Mouse (Mus musculus) heart, embryonic 13.5 days (tissue): ENCODE measurements around the gene Adh1. TPM values are rescaled to one million over a fixed set of nuclear protein-coding genes. Genes with fewer than 3 reads are reported as not detected.

Experiments
- ATAC-seq: fragments of 200-750 bp; cut with Nextera tagmentation; 2 replicates; pipeline ENCODE4 v1.8.0; 2017; ENCODE audit warnings: moderate TSS enrichment; ENCODE audit not compliant: insufficient number of reproducible peaks, low FRiP score, low TSS enrichment; ENCODE audit errors: extremely low read depth
- H3K27ac ChIP-seq: fragments of 300-500 bp; sonication (generic); replicated peaks from 2 replicates; pipeline ENCODE4 v1.5.1; 2015; ENCODE audit warnings: moderate library complexity, mild to moderate bottlenecking, inconsistent platforms
- H3K27me3 ChIP-seq: fragments of 300-500 bp; sonication (generic); replicated peaks from 2 replicates; pipeline ENCODE4 v1.6.1; 2015; ENCODE audit warnings: mild to moderate bottlenecking, inconsistent platforms
- H3K36me3 ChIP-seq: fragments of 300-500 bp; sonication (generic); 2 replicates; pipeline ENCODE4 v1.6.1; 2015; ENCODE audit warnings: mild to moderate bottlenecking, inconsistent platforms
- H3K4me1 ChIP-seq: fragments of 300-500 bp; sonication (generic); 2 replicates; pipeline ENCODE4 v1.6.1; 2015; ENCODE audit warnings: inconsistent platforms
- H3K4me2 ChIP-seq: fragments of 300-500 bp; sonication (generic); 2 replicates; pipeline ENCODE4 v1.6.1; 2015; ENCODE audit warnings: inconsistent platforms, mild to moderate bottlenecking, moderate library complexity
- H3K4me3 ChIP-seq: fragments of 300-500 bp; sonication (generic); 2 replicates; pipeline ENCODE4 v1.5.1; 2015; ENCODE audit warnings: moderate library complexity, mild to moderate bottlenecking, inconsistent platforms
- H3K9ac ChIP-seq: fragments of 300-500 bp; sonication (generic); 2 replicates; pipeline ENCODE4 v1.6.1; 2015; ENCODE audit warnings: inconsistent platforms, mild to moderate bottlenecking, moderate library complexity
- H3K9me3 ChIP-seq: fragments of 300-500 bp; sonication (generic); 2 replicates; pipeline ENCODE4 v1.6.1; 2016; ENCODE audit warnings: inconsistent platforms
- WGBS: fragments of 180-500 bp; shearing (Covaris S2); methylation state at CpG from one replicate; pipeline ENCODE4 v1.1.7; 2015; ENCODE audit warnings: mixed read lengths; 5-methylcytosine and 5-hydroxymethylcytosine counted together
- polyA plus RNA-seq: library from polyadenylated mRNA; unstranded; fragments of >200 nt; fragmentation: Nextera tagmentation; extraction: Ambion mirVana; gene quantifications from 2 replicates; pipeline ENCODE4 v1.2.1, GENCODE M21; 2015

Gene Adh1
- polyA plus RNA-seq, 1 experiment from 2014 or later = 13.5 TPM

DNA sequence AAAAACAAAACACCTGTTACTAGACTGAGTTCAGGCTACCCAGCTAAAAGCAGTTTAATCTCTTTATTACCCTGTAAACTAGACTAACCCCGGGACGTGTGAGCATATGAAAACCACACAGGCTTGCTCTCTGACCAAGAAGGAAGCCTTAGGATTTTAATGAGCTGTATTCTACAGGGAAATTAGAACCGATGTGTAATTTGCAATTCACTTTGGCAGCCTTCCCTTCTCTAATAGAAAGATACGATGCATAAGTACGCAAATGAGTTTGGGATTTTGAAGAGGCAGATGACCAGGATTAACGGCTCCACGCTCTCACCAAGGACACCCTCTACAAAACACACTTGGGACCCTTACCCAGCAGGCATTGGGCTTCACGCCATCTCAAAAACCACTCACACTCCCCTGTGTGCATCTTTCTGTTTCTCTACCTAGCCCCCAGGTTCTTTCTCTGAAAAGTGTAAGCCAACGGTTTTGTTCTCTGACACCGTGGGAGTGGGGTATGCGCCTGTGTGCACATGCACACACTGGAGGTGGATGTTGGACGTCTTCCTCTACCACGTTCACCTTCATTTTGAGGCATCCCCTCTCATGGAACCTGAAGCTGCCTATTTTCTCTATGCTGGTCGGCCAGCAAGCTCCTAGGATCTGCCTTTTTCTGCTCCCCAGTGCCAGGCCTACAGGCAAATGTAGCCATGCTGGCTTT, 18.6 kb upstream of the Adh1 start:
- no peaks in the 10 kb centered on the region for H3K4me1 ChIP-seq
- ATAC-seq = no peak
- H3K4me2 ChIP-seq = no peak overlapping the region
- H3K27ac ChIP-seq = no peak overlapping the region
- H3K4me3 ChIP-seq = no peak overlapping the region
- WGBS = 80% methylated on average over 14 of the region's 14 CpGs
- no peaks in the 10 kb centered on the region for H3K27me3 ChIP-seq
- no peaks in the 10 kb centered on the region for H3K36me3 ChIP-seq
- H3K9me3 ChIP-seq = no peaks in the 10 kb centered on the region
- no peak overlapping the region for H3K9ac ChIP-seq

DNA sequence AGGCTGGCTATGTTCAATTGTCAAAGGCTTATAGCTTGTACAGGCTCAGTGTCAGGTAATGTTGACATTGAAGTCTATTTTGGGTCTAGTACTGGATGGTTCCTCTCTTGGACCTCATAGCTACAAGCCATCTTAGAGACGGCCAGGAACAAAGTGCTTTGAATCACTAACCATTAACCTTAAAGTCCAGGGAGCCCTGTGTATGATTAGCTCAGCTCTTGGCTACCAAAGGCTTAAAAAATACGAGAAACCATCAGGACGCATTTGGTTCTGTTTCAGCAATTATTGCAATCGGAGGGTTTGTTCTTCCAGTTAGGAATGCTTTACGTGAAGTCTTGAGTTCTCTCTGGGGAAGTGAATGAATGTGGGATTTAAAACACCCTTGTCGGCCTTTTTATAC, 17.9 kb upstream of the Adh1 start:
- no peak overlapping the region for H3K27ac ChIP-seq
- ATAC-seq = no peak
- no peak overlapping the region for H3K4me3 ChIP-seq
- no peaks in the 10 kb centered on the region for H3K9me3 ChIP-seq
- no peak overlapping the region for H3K4me2 ChIP-seq
- no peaks in the 10 kb centered on the region for H3K4me1 ChIP-seq
- WGBS = 84% methylated on average over 6 of the region's 6 CpGs
- no peaks in the 10 kb centered on the region for H3K36me3 ChIP-seq
- no peak overlapping the region for H3K9ac ChIP-seq
- H3K27me3 ChIP-seq = no peaks in the 10 kb centered on the region

- no peak for ATAC-seq
- Histone ChIP-seq H3K4me2 (no peak overlapping the region), H3K36me3 (no peaks in the 10 kb centered on the region), H3K4me3 (no peak overlapping the region), H3K9me3 (no peaks in the 10 kb centered on the region), H3K4me1 (no peaks in the 10 kb centered on the region), H3K27me3 (no peaks in the 10 kb centered on the region), H3K9ac (no peak overlapping the region), H3K27ac (no peak overlapping the region)
- 73% methylated on average over 7 of the region's 7 CpGs for WGBS
These were observed 16.4 kb upstream of the Adh1 start for GRCm38 (mm10) chr3:138244338-138244874.

DNA sequence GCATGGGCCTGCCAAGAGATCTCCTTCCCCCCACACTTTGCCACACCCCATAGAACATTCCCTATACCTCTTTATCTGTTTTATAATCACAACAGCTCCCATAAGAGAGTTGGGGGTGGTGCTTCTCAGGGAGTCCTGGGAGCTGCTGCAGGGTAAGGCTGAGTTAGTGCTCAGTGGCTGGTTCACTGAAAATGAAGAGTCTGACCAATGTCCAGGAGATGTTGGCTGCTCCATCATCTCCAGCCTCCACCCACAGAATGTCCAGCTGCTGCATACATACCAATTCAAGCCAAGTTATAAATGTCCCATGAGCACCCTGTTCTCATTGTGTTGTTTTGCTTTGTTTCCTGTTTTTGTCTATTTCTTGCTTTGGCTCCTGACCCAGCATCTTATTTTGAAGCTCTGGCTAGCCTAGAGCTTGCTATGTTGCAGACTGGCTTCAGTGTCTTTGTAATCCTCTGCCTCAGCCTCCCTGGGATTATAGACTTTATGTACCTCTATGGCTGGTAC, 14.2 kb upstream of the Adh1 start:
- H3K4me3 ChIP-seq = no peak overlapping the region
- ATAC-seq = no peak
- no peak overlapping the region for H3K9ac ChIP-seq
- H3K36me3 ChIP-seq = no peaks in the 10 kb centered on the region
- no peak overlapping the region for H3K27ac ChIP-seq
- no peaks in the 10 kb centered on the region for H3K27me3 ChIP-seq
- H3K4me2 ChIP-seq = no peak overlapping the region
- no peaks in the 10 kb centered on the region for H3K4me1 ChIP-seq
- H3K9me3 ChIP-seq = no peaks in the 10 kb centered on the region

DNA sequence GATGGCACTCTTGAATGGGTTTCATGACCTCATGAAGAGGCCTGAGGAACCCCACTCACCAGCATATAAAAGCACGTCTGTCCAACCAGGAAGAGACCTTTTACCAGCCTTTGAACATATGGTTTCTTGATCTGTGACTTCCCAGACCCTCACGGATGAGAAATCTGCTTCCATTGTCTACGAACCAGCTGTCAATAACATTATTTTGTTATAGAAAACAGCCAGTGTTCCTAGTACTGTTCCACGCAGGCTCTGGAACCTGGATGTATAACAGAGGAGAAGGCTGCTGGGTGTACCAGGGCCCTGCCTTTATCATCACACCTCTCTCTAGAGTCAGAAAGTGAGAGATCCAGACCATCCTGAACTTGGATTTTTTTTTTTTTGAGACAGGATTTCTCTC, 13.6 kb upstream of the Adh1 start:
- 74% methylated on average over 4 of the region's 4 CpGs for WGBS
- Histone ChIP-seq H3K27me3 (no peaks in the 10 kb centered on the region), H3K4me2 (no peak overlapping the region), H3K9me3 (no peaks in the 10 kb centered on the region), H3K27ac (no peak overlapping the region), H3K4me3 (no peak overlapping the region), H3K9ac (no peak overlapping the region), H3K4me1 (no peaks in the 10 kb centered on the region), H3K36me3 (no peaks in the 10 kb centered on the region)
- ATAC-seq = no peak

- H3K9ac ChIP-seq = no peak overlapping the region
- no peak overlapping the region for H3K27ac ChIP-seq
- ATAC-seq = no peak
- H3K4me3 ChIP-seq = no peak overlapping the region
- 71% methylated on average over 7 of the region's 7 CpGs for WGBS
- H3K27me3 ChIP-seq = no peaks in the 10 kb centered on the region
- no peak overlapping the region for H3K4me2 ChIP-seq
- H3K4me1 ChIP-seq = no peaks in the 10 kb centered on the region
- H3K9me3 ChIP-seq = no peaks in the 10 kb centered on the region
- H3K36me3 ChIP-seq = no peaks in the 10 kb centered on the region
These were observed 12.8 kb upstream of the Adh1 start for GRCm38 (mm10) chr3:138248011-138248410.

DNA sequence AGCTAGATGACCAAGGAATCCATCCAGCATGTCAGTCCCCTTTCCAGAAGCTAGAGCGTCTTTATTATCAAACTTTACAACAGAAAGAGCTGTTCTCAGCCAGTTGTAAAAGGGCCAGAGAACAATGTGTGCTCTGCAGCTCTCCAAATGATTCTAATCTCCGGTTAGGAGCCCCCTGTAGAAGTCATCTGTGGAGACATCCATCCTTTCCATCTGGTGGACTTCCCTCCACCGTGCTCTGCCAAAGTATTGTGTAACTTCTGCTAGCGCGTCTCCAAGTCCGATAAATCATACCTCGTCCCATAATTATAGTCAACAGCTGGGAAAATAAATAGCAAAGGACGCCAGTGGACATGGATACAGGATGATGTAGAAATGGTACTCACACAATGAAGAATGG, 12.0 kb upstream of the Adh1 start:
- Histone ChIP-seq H3K27ac (no peak overlapping the region), H3K9ac (no peak overlapping the region), H3K9me3 (no peaks in the 10 kb centered on the region), H3K27me3 (no peaks in the 10 kb centered on the region), H3K4me2 (no peak overlapping the region), H3K36me3 (no peaks in the 10 kb centered on the region), H3K4me1 (no peaks in the 10 kb centered on the region), H3K4me3 (no peak overlapping the region)
- WGBS = 85% methylated on average over 8 of the region's 8 CpGs
- no peak for ATAC-seq

GRCm38 (mm10) chr3:138251156-138251555, 9.6 kb upstream of the Adh1 start:
- ATAC-seq = no peak
- H3K4me1 ChIP-seq = peaks cover 2% of the 10 kb centered on the region; the same call in 1 of the 2 replicates
- H3K9me3 ChIP-seq = no peaks in the 10 kb centered on the region
- H3K4me2 ChIP-seq = no peak overlapping the region
- WGBS = 77% methylated on average over 6 of the region's 6 CpGs
- H3K36me3 ChIP-seq = no peaks in the 10 kb centered on the region
- H3K27me3 ChIP-seq = no peaks in the 10 kb centered on the region
- H3K9ac ChIP-seq = no peak overlapping the region
- no peak overlapping the region for H3K27ac ChIP-seq
- no peak overlapping the region for H3K4me3 ChIP-seq

DNA sequence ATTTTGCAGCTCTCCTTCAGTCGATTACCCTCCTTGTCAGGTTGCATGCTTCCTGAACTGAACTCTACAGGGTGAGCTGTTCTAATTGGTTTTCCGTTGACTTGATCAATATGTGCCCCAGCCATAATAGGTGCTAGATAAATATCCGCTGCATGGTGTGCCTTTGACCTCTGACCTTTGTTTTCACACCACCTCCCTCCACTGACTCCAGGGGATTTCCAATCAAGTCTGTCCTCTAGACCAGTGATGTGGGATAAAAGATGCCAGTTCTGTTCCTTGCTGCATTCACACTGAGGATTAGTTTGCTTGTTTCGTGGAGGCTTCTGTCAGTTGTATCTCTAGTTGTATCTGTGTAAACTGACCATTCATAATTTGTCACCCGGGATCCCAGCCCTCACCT, 6.6 kb upstream of the Adh1 start:
- H3K4me2 ChIP-seq = no peak overlapping the region
- H3K4me3 ChIP-seq = no peak overlapping the region
- H3K9ac ChIP-seq = no peak overlapping the region
- H3K27ac ChIP-seq = no peak overlapping the region
- peaks cover 3% of the 10 kb centered on the region; the same call in 1 of the 2 replicates for H3K4me1 ChIP-seq
- H3K9me3 ChIP-seq = no peaks in the 10 kb centered on the region
- no peaks in the 10 kb centered on the region for H3K36me3 ChIP-seq
- 65% methylated on average over 5 of the region's 5 CpGs for WGBS
- no peaks in the 10 kb centered on the region for H3K27me3 ChIP-seq
- ATAC-seq = no peak

- Histone ChIP-seq H3K4me1 (peaks cover 3% of the 10 kb centered on the region; the same call in 1 of the 2 replicates), H3K4me2 (no peak overlapping the region), H3K9ac (no peak overlapping the region), H3K9me3 (no peaks in the 10 kb centered on the region), H3K27ac (no peak overlapping the region), H3K36me3 (no peaks in the 10 kb centered on the region), H3K27me3 (no peaks in the 10 kb centered on the region), H3K4me3 (no peak overlapping the region)
- 26% methylated on average over 3 of the region's 3 CpGs for WGBS
- ATAC-seq = no peak
These were observed 5.4 kb upstream of the Adh1 start for GRCm38 (mm10) chr3:138255366-138255765.

DNA sequence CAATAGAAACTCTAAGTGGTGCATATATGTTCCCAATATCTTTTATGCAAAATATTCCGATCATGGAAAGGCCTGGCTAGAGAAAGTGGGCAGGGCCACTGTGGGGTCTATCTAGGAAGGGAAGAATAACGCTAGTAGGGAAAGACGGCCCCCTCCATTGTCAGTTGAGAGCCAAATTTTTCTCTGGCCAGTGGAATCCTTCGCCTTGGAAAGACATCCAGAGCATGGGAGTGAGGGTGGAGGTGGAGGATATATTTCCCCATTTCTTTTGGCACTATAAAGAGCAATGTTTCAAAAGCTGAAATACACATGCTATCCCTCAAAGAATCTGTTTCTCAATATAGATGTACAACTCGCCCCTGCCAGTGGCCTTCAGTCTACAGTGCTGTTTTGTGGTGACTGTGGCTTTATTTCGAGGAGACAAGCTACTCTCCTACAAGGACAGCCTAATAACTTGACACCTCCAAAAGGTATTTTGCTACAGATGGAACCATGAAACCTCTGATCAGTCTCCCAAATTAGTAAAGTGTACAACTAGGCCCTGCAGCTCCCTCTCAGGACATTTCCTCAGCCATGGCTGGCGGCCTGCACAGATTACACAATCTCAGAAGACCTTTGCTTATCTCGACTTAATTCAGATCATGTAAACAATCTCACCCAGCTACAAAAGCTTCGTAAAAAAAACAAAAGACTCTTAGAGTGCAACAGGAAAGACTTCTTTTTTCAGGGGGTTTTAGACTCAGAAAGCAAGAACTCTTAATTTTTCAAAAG, 4.8 kb upstream of the Adh1 start:
- no peaks in the 10 kb centered on the region for H3K36me3 ChIP-seq
- H3K27ac ChIP-seq = no peak overlapping the region
- H3K27me3 ChIP-seq = no peaks in the 10 kb centered on the region
- ATAC-seq = no peak
- H3K9me3 ChIP-seq = no peaks in the 10 kb centered on the region
- H3K4me2 ChIP-seq = no peak overlapping the region
- no peak overlapping the region for H3K4me3 ChIP-seq
- H3K9ac ChIP-seq = no peak overlapping the region
- H3K4me1 ChIP-seq = peaks cover 3% of the 10 kb centered on the region; the same call in 1 of the 2 replicates
- 49% methylated on average over 9 of the region's 9 CpGs for WGBS
